Comparison of ENCODE assay signal across 8 mouse cellular contexts in genomic region chr1:53272646-53273045, GRCm38 (mm10). TPM values are rescaled to one million over a fixed set of nuclear protein-coding genes. Genes with fewer than 3 reads are reported as not detected.
A peak's percentile ranks its signal among the peaks of the same experiment; 100 is the strongest.
DNase-seq lines count a peak whose midpoint lies in the region; ATAC-seq and TF ChIP-seq lines count a peak whose summit lies in the region.

No protein-coding gene starts in this region.

- no peak overlapping the region for H3K27ac ChIP-seq in liver, embryonic 14.5 days
- no peak overlapping the region for H3K27ac ChIP-seq in MEL (ENCODE audit: control insufficient read depth, low read depth, low read length)
- H3K27ac ChIP-seq in hindbrain, embryonic 16.5 days (ENCODE audit: low read depth, low read length): no peak overlapping the region
- H3K27ac ChIP-seq in limb, embryonic 14.5 days (replicated peaks; ENCODE audit: low read depth, low read length): no peak overlapping the region
- H3K27ac ChIP-seq in forebrain, embryonic 16.5 days (ENCODE audit: low read length): no peak overlapping the region

- no peak overlapping the region for H3K4me2 ChIP-seq in liver, embryonic 14.5 days (ENCODE audit: low read depth)
- no peak overlapping the region for H3K4me2 ChIP-seq in hindbrain, embryonic 16.5 days (ENCODE audit: low read length)
- no peak overlapping the region for H3K4me2 ChIP-seq in limb, embryonic 14.5 days (replicated peaks; ENCODE audit: low read depth, low read length, severe bottlenecking)
- H3K4me2 ChIP-seq in forebrain, embryonic 16.5 days (ENCODE audit: low read length): no peak overlapping the region

- no peaks in the 10 kb centered on the region for H3K4me1 ChIP-seq in liver, embryonic 14.5 days (replicated peaks; ENCODE audit: control insufficient read depth in 2 of 2, insufficient read depth in 2 of 2, low read length in 1 of 2)
- no peaks in the 10 kb centered on the region for H3K4me1 ChIP-seq in MEL (ENCODE audit: control insufficient read depth in 1 of 2, insufficient read depth in 2 of 2, low read length in 2 of 2)
- no peaks in the 10 kb centered on the region for H3K4me1 ChIP-seq in hindbrain, embryonic 16.5 days (ENCODE audit: control insufficient read depth, insufficient read depth, low read depth, low read length)
- no peaks in the 10 kb centered on the region for H3K4me1 ChIP-seq in limb, embryonic 14.5 days (ENCODE audit: control insufficient read depth, insufficient read depth, low read length)
- no peaks in the 10 kb centered on the region for H3K4me1 ChIP-seq in forebrain, embryonic 16.5 days (replicated peaks; ENCODE audit: control insufficient read depth, insufficient read depth, low read length)

- ATAC-seq in liver, embryonic 14.5 days (ENCODE audit: insufficient read depth): no peak
- ATAC-seq in hindbrain, embryonic 16.5 days: peak; percentile 78
- no peak for ATAC-seq in limb, embryonic 14.5 days (ENCODE audit: low FRiP score, low read depth)
- no peak for ATAC-seq in forebrain, embryonic 16.5 days

- no peaks in the 10 kb centered on the region for H3K27me3 ChIP-seq in liver, embryonic 14.5 days (ENCODE audit: control insufficient read depth, insufficient read depth, low read length)
- no peaks in the 10 kb centered on the region for H3K27me3 ChIP-seq in MEL (ENCODE audit: control insufficient read depth in 1 of 2, insufficient read depth in 2 of 2, low read length in 2 of 2)
- no peaks in the 10 kb centered on the region for H3K27me3 ChIP-seq in hindbrain, embryonic 16.5 days (replicated peaks; ENCODE audit: control insufficient read depth, insufficient read depth, low read length)
- H3K27me3 ChIP-seq in limb, embryonic 14.5 days (ENCODE audit: control insufficient read depth, insufficient read depth, low read length): no peaks in the 10 kb centered on the region
- no peaks in the 10 kb centered on the region for H3K27me3 ChIP-seq in forebrain, embryonic 16.5 days (replicated peaks; ENCODE audit: control insufficient read depth, insufficient read depth, low read length)

- no peaks in the 10 kb centered on the region for H3K9me3 ChIP-seq in liver, embryonic 14.5 days (ENCODE audit: control insufficient read depth, low read length)
- H3K9me3 ChIP-seq in MEL (replicated peaks; ENCODE audit: insufficient read depth, low read length): no peaks in the 10 kb centered on the region
- no peaks in the 10 kb centered on the region for H3K9me3 ChIP-seq in hindbrain, embryonic 16.5 days (ENCODE audit: control insufficient read depth, low read length)
- H3K9me3 ChIP-seq in limb, embryonic 14.5 days (ENCODE audit: control insufficient read depth, low read length): no peaks in the 10 kb centered on the region
- H3K9me3 ChIP-seq in forebrain, embryonic 16.5 days (ENCODE audit: control insufficient read depth, low read length): no peaks in the 10 kb centered on the region

- H3K9ac ChIP-seq in liver, embryonic 14.5 days (replicated peaks): no peak overlapping the region
- H3K9ac ChIP-seq in MEL (ENCODE audit: control insufficient read depth, low read depth, low read length, poor library complexity, severe bottlenecking): no peak overlapping the region
- no peak overlapping the region for H3K9ac ChIP-seq in hindbrain, embryonic 16.5 days (ENCODE audit: low read depth, low read length)
- H3K9ac ChIP-seq in limb, embryonic 14.5 days (ENCODE audit: low read depth, low read length, severe bottlenecking): no peak overlapping the region
- H3K9ac ChIP-seq in forebrain, embryonic 16.5 days (replicated peaks; ENCODE audit: low read depth, low read length): no peak overlapping the region

- H3K4me3 ChIP-seq in liver, embryonic 14.5 days (ENCODE audit: insufficient read depth in 1 of 2, low read depth in 2 of 2, low read length in 2 of 2): no peak overlapping the region
- H3K4me3 ChIP-seq in MEL (ENCODE audit: control insufficient read depth in 1 of 2, insufficient read depth in 1 of 2, low read depth in 2 of 2, low read length in 2 of 2): no peak overlapping the region
- no peak overlapping the region for H3K4me3 ChIP-seq in hindbrain, embryonic 16.5 days (ENCODE audit: low read length)
- H3K4me3 ChIP-seq in limb, embryonic 14.5 days (replicated peaks; ENCODE audit: low read length): no peak overlapping the region
- no peak overlapping the region for H3K4me3 ChIP-seq in forebrain, embryonic 16.5 days (replicated peaks; ENCODE audit: low read length)

- peak; percentile 39 for TF ChIP-seq CTCF in liver, embryonic 14.5 days (IDR thresholded peaks at IDR 0.05; ENCODE audit: low read depth)
- TF ChIP-seq CTCF in MEL (IDR thresholded peaks at IDR 0.05 in 2 of 3, conservative IDR thresholded peaks at IDR 0.05 in 1 of 3; ENCODE audit: control insufficient read depth in 1 of 3, insufficient read depth in 1 of 3, low read depth in 2 of 3, low read length in 3 of 3, poor library complexity in 1 of 3, severe bottlenecking in 1 of 3): peak; percentile 20 to 55 (median 21); a peak in 4 of 6 replicates

- TF ChIP-seq POLR2A in MEL (IDR thresholded peaks at IDR 0.05; ENCODE audit: control insufficient read depth in 1 of 2, insufficient read depth in 1 of 2, low read depth in 1 of 2, low read length in 2 of 2, poor library complexity in 1 of 2): no peak
- no peak for TF ChIP-seq POLR2A in limb, embryonic 14.5 days (IDR thresholded peaks at IDR 0.05; ENCODE audit: borderline replicate concordance, extremely low read depth, insufficient read depth, insufficient read length)

- DNase-seq in liver, embryonic 14.5 days (ENCODE audit: low read depth in 3 of 3, low spot score in 3 of 3): no peak
- DNase-seq in liver (no peak), MEL (ENCODE audit: low read depth, low spot score) (peak; percentile 20)
- peak; percentile 75 for DNase-seq in cerebellum, adult 9-10 months
- peak; percentile 23 for DNase-seq in limb, embryonic 14.5 days (ENCODE audit: low spot score)
- no peak for DNase-seq in urinary bladder, postnatal 10 days (ENCODE audit: low spot score)

- no peaks in the 10 kb centered on the region; the same call in 1 of the 2 replicates for H3K79me2 ChIP-seq in MEL (ENCODE audit: control insufficient read depth, insufficient read depth, low read length, poor library complexity)

- peak; percentile 48 for TF ChIP-seq RAD21 in MEL (IDR thresholded peaks at IDR 0.05; ENCODE audit: low read depth, low read length)

- H3K36me3 ChIP-seq in liver, embryonic 14.5 days (replicated peaks; ENCODE audit: control insufficient read depth, insufficient read depth, low read depth): no peaks in the 10 kb centered on the region
- peaks cover 0 to 13% of the 10 kb centered on the region in 2 experiments; a peak in 2 of 4 replicates for H3K36me3 ChIP-seq in MEL (ENCODE audit: control insufficient read depth in 1 of 2, insufficient read depth in 2 of 2, low read length in 2 of 2)
- H3K36me3 ChIP-seq in hindbrain, embryonic 16.5 days (ENCODE audit: control insufficient read depth, insufficient read depth, low read length): no peaks in the 10 kb centered on the region
- H3K36me3 ChIP-seq in limb, embryonic 14.5 days (ENCODE audit: control insufficient read depth, insufficient read depth, low read length): no peaks in the 10 kb centered on the region
- H3K36me3 ChIP-seq in forebrain, embryonic 16.5 days (ENCODE audit: control insufficient read depth, insufficient read depth): no peaks in the 10 kb centered on the region

- TF ChIP-seq EP300 in liver, embryonic 14.5 days (IDR thresholded peaks at IDR 0.05; ENCODE audit: low read depth): no peak
- TF ChIP-seq EP300 in MEL (IDR thresholded peaks at IDR 0.05; ENCODE audit: low read depth in 1 of 2, low read length in 2 of 2): no peak

RNA-seq across cellular contexts. Expression of gene Pms1, which starts 24.2 kb away (rescaled TPM):
- polyA plus RNA-seq in liver, embryonic 14.5 days (2012; rRNA removed): 1.8 and 3.1 TPM in 2 replicates
- polyA plus RNA-seq in liver, embryonic 14.5 days (2014; fragmentation: Nextera tagmentation; extraction: Ambion mirVana): 7.8 and 8.2 TPM in 2 replicates
- total RNA-seq in MEL (2012; rRNA removed): 13.4 and 13.9 TPM in 2 replicates
- polyA plus RNA-seq in MEL (2012; ENCODE audit: insufficient read depth in 1 of 2, insufficient read length in 2 of 2, low read depth in 1 of 2, low replicate concordance in 2 of 2, missing spikeins in 1 of 2): 1 to 10 TPM in 1 of 2 experiments, not detected in 1; 9.5 TPM
- 8.4 and 9.0 TPM in 2 replicates for polyA plus RNA-seq in hindbrain, embryonic 16.5 days (2015; fragmentation: Nextera tagmentation; extraction: Ambion mirVana)
- 5.9 and 8.5 TPM in 2 replicates for polyA plus RNA-seq in limb, embryonic 14.5 days (2012; rRNA removed)
- polyA plus RNA-seq in limb, embryonic 14.5 days (2014; fragmentation: Nextera tagmentation; extraction: Ambion mirVana): 18.3 and 19.7 TPM in 2 replicates
- 10.0 and 13.0 TPM in 2 replicates for polyA plus RNA-seq in forebrain, embryonic 16.5 days (2015; fragmentation: Nextera tagmentation; extraction: Ambion mirVana)

RNA-seq across cellular contexts. Expression of gene Ormdl1, which starts 24.2 kb away (rescaled TPM):
- polyA plus RNA-seq in liver, embryonic 14.5 days (2012; rRNA removed): 8.1 and 13.7 TPM in 2 replicates
- 34.1 and 35.0 TPM in 2 replicates for polyA plus RNA-seq in liver, embryonic 14.5 days (2014; fragmentation: Nextera tagmentation; extraction: Ambion mirVana)
- total RNA-seq in MEL (2012; rRNA removed): 26.0 and 31.0 TPM in 2 replicates
- polyA plus RNA-seq in MEL (2012; ENCODE audit: insufficient read depth in 1 of 2, insufficient read length in 2 of 2, low read depth in 1 of 2, low replicate concordance in 2 of 2, missing spikeins in 1 of 2): 100 to 1,000 TPM in 1 of 2 experiments, 10 to 100 TPM in 1; 19.9 to 128 TPM
- 48.8 and 50.4 TPM in 2 replicates for polyA plus RNA-seq in hindbrain, embryonic 16.5 days (2015; fragmentation: Nextera tagmentation; extraction: Ambion mirVana)
- 21.2 and 21.9 TPM in 2 replicates for polyA plus RNA-seq in limb, embryonic 14.5 days (2012; rRNA removed)
- 37.4 and 42.9 TPM in 2 replicates for polyA plus RNA-seq in limb, embryonic 14.5 days (2014; fragmentation: Nextera tagmentation; extraction: Ambion mirVana)
- 48.4 and 51.5 TPM in 2 replicates for polyA plus RNA-seq in forebrain, embryonic 16.5 days (2015; fragmentation: Nextera tagmentation; extraction: Ambion mirVana)

RNA-seq across cellular contexts. Expression of gene Gm28778, which starts 24.3 kb away (rescaled TPM):
- polyA plus RNA-seq in liver, embryonic 14.5 days (2012; rRNA removed): not detected in 2 replicates
- not detected in 2 replicates for polyA plus RNA-seq in liver, embryonic 14.5 days (2014; fragmentation: Nextera tagmentation; extraction: Ambion mirVana)
- not detected in 2 replicates for total RNA-seq in MEL (2012; rRNA removed)
- 1 to 10 TPM in 1 of 2 experiments, not detected in 1; 2.0 TPM for polyA plus RNA-seq in MEL (2012; ENCODE audit: insufficient read depth in 1 of 2, insufficient read length in 2 of 2, low read depth in 1 of 2, low replicate concordance in 2 of 2, missing spikeins in 1 of 2)
- not detected in 2 replicates for polyA plus RNA-seq in hindbrain, embryonic 16.5 days (2015; fragmentation: Nextera tagmentation; extraction: Ambion mirVana)
- polyA plus RNA-seq in limb, embryonic 14.5 days (2012; rRNA removed): 0.95 and 3.1 TPM in 2 replicates
- polyA plus RNA-seq in limb, embryonic 14.5 days (2014; fragmentation: Nextera tagmentation; extraction: Ambion mirVana): not detected in 2 replicates
- not detected in 2 replicates for polyA plus RNA-seq in forebrain, embryonic 16.5 days (2015; fragmentation: Nextera tagmentation; extraction: Ambion mirVana)

RNA-seq across cellular contexts. Expression of gene Osgepl1, which starts 40.8 kb away (rescaled TPM):
- 7.8 and 12.9 TPM in 2 replicates for polyA plus RNA-seq in liver, embryonic 14.5 days (2012; rRNA removed)
- polyA plus RNA-seq in liver, embryonic 14.5 days (2014; fragmentation: Nextera tagmentation; extraction: Ambion mirVana): 27.9 and 28.0 TPM in 2 replicates
- total RNA-seq in MEL (2012; rRNA removed): 14.1 and 16.0 TPM in 2 replicates
- 10 to 100 TPM in 1 of 2 experiments, not detected in 1; 14.5 TPM for polyA plus RNA-seq in MEL (2012; ENCODE audit: insufficient read depth in 1 of 2, insufficient read length in 2 of 2, low read depth in 1 of 2, low replicate concordance in 2 of 2, missing spikeins in 1 of 2)
- 18.4 and 19.2 TPM in 2 replicates for polyA plus RNA-seq in hindbrain, embryonic 16.5 days (2015; fragmentation: Nextera tagmentation; extraction: Ambion mirVana)
- 13.6 and 16.0 TPM in 2 replicates for polyA plus RNA-seq in limb, embryonic 14.5 days (2012; rRNA removed)
- polyA plus RNA-seq in limb, embryonic 14.5 days (2014; fragmentation: Nextera tagmentation; extraction: Ambion mirVana): 17.6 and 19.1 TPM in 2 replicates
- polyA plus RNA-seq in forebrain, embryonic 16.5 days (2015; fragmentation: Nextera tagmentation; extraction: Ambion mirVana): 20.9 and 24.6 TPM in 2 replicates

Comparison
In these comparisons a context has a peak if more than half of its experiments do, and no peak if none do; other contexts are left out.
1. DNase-seq: peak in MEL (single experiment), cerebellum, adult 9-10 months (single experiment) and limb, embryonic 14.5 days (single experiment); none in liver, embryonic 14.5 days (0 of 3), liver (single experiment) and urinary bladder, postnatal 10 days (single experiment).